Mouse (Mus musculus) small intestine, adult 2 months (tissue): ENCODE measurements around the gene Gna11.

ENCODE experiments used
- CTCF ChIP-seq: fragments of 200-500 bp; IDR thresholded peaks from 2 replicates; pipeline ENCODE4 v1.5.1; 2012; ENCODE audit warnings: low read depth, mild to moderate bottlenecking, control low read depth, inconsistent platforms, low read length, moderate library complexity, mixed read lengths; ENCODE audit not compliant: insufficient replicate concordance, insufficient read length; ENCODE audit errors: extremely low read depth
- POLR2A ChIP-seq: fragments of 200-500 bp; IDR thresholded peaks from 2 replicates; pipeline ENCODE4 v1.6.1; 2012; ENCODE audit warnings: low read depth, mild to moderate bottlenecking, control low read depth, inconsistent platforms, low read length, moderate library complexity

DNA sequence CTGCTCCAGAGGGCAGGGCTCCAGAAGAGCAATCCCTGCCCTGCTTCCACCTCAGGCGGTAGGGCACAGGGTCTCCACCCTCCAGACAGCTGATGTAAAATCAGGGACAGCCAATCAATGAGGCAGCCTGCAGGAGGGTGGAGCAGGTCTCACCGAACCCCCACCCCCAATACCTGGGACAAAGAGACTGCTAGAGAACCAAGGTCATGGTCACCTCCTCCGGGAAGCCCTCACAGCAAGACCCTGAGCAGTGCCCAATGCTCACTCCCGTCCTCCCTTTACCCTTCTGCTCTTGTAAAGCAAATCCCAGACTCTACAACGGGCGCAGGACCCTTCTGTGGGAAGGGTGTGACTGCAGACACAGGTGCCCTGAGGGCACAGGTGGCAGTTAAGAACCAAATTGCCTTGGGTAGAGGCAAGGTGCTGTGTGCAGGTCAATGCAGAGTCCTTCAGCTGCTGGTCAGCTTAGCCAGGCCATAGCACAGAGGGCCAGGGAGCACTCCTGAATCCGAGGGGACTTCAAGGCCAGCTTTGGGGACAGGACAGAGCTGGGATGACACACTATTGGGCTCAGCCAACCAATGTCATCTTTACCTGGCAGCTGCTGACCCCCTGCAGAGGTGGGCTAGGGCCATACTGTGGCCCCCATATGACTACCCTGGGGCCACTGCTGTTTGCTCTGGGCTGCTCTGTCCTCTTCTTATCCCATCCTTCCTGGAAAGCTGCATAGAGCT, 2.1 kb downstream of the Gna11 start:
- TF ChIP-seq POLR2A (peak; percentile 68; the same call in 1 of the 2 replicates), CTCF (no peak)
